Mouse (Mus musculus): ENCODE results near the gene Rbp2. TPM values are rescaled to one million over a fixed set of nuclear protein-coding genes. Genes with fewer than 3 reads are reported as not detected.

Rbp2 gene
- 0.51 TPM in 1 of 2 replicates, not detected in the other for polyA plus RNA-seq (2015; fragmentation: Nextera tagmentation; extraction: Ambion mirVana)

GRCm38 (mm10) chr9:98485815-98486214 lies at the start of gene Rbp2:
Gene Rbp2, plus strand, starts transcription at chr9:98486115.
- ATAC-seq (ENCODE audit: low FRiP score, low read depth) = no peak
- Histone ChIP-seq H3K27me3 (no peaks in the 10 kb centered on the region), H3K9ac (no peak within 1 kb of the TSS), H3K4me3 (no peak within 1 kb of the TSS), H3K4me2 (replicated peaks) (no peak within 1 kb of the TSS), H3K9me3 (no peaks in the 10 kb centered on the region), H3K27ac (no peak within 1 kb of the TSS), H3K4me1 (no peaks in the 10 kb centered on the region), H3K36me3 (no peaks in the 10 kb centered on the region)
- WGBS = 87% methylated on average over 3 of the region's 3 CpGs

GRCm38 (mm10) chr9:98437819-98438218 lies 48.1 kb upstream of the Rbp2 start:
- no peak for ATAC-seq (ENCODE audit: low FRiP score, low read depth)
- WGBS = 87% methylated on average over 4 of the region's 4 CpGs
- H3K27ac ChIP-seq = no peak overlapping the region
- 0 out of 2 replicates have a peak, but pooled peaks cover 4% of the 10 kb centered on the region for H3K4me1 ChIP-seq
- H3K27me3 ChIP-seq = no peaks in the 10 kb centered on the region
- no peaks in the 10 kb centered on the region for H3K9me3 ChIP-seq
- no peak overlapping the region for H3K4me3 ChIP-seq
- no peak overlapping the region for H3K9ac ChIP-seq
- no peak overlapping the region for H3K4me2 ChIP-seq (replicated peaks)
- H3K36me3 ChIP-seq = peaks cover 17% of the 10 kb centered on the region

GRCm38 (mm10) chr9:98439091-98439490 lies 46.8 kb upstream of the Rbp2 start:
- ATAC-seq (ENCODE audit: low FRiP score, low read depth) = no peak

GRCm38 (mm10) chr9:98442638-98443037 lies 43.3 kb upstream of the Rbp2 start:
- Histone ChIP-seq H3K27ac (no peak overlapping the region), H3K9me3 (no peaks in the 10 kb centered on the region), H3K36me3 (peaks cover 34% of the 10 kb centered on the region), H3K4me2 (replicated peaks) (no peak overlapping the region), H3K4me3 (no peak overlapping the region), H3K9ac (no peak overlapping the region), H3K4me1 (no peaks in the 10 kb centered on the region), H3K27me3 (no peaks in the 10 kb centered on the region)
- no peak for ATAC-seq (ENCODE audit: low FRiP score, low read depth)
- 55% methylated on average over 5 of the region's 5 CpGs for WGBS

More at GRCm38 (mm10) chr9:98439091-98439490, 46.8 kb upstream of the Rbp2 start:
- WGBS = 77% methylated on average over 3 of the region's 3 CpGs
- Histone ChIP-seq H3K27me3 (no peaks in the 10 kb centered on the region), H3K4me1 (no peaks in the 10 kb centered on the region), H3K9ac (no peak overlapping the region), H3K4me2 (replicated peaks) (no peak overlapping the region), H3K36me3 (peaks cover 17% of the 10 kb centered on the region), H3K27ac (no peak overlapping the region), H3K4me3 (no peak overlapping the region), H3K9me3 (no peaks in the 10 kb centered on the region)

- WGBS = 81% methylated on average over 9 of the region's 9 CpGs
- peaks cover 30% of the 10 kb centered on the region for H3K36me3 ChIP-seq
- H3K9me3 ChIP-seq = no peaks in the 10 kb centered on the region
- no peak overlapping the region for H3K4me2 ChIP-seq (replicated peaks)
- no peak for ATAC-seq (ENCODE audit: low FRiP score, low read depth)
- no peaks in the 10 kb centered on the region for H3K27me3 ChIP-seq
- H3K4me1 ChIP-seq = no peaks in the 10 kb centered on the region
- H3K27ac ChIP-seq = no peak overlapping the region
- no peak overlapping the region for H3K4me3 ChIP-seq
- H3K9ac ChIP-seq = no peak overlapping the region
Measured at GRCm38 (mm10) chr9:98445359-98446149, 40.4 kb upstream of the Rbp2 start.

GRCm38 (mm10) chr9:98450976-98451375 lies 34.9 kb upstream of the Rbp2 start:
- Histone ChIP-seq H3K36me3 (peaks cover 9% of the 10 kb centered on the region; the same call in 1 of the 2 replicates), H3K9me3 (no peaks in the 10 kb centered on the region), H3K27me3 (no peaks in the 10 kb centered on the region), H3K4me2 (replicated peaks) (no peak overlapping the region), H3K27ac (no peak overlapping the region), H3K4me1 (no peaks in the 10 kb centered on the region), H3K4me3 (no peak overlapping the region), H3K9ac (no peak overlapping the region)
- 64% methylated on average over 1 of the region's 1 CpGs for WGBS
- ATAC-seq (ENCODE audit: low FRiP score, low read depth) = no peak

GRCm38 (mm10) chr9:98466709-98467108 lies 19.2 kb upstream of the Rbp2 start:
- 64% methylated on average over 2 of the region's 2 CpGs for WGBS
- no peak for ATAC-seq (ENCODE audit: low FRiP score, low read depth)
- Histone ChIP-seq H3K27me3 (no peaks in the 10 kb centered on the region), H3K9me3 (no peaks in the 10 kb centered on the region), H3K4me2 (replicated peaks) (no peak overlapping the region), H3K4me1 (no peaks in the 10 kb centered on the region), H3K9ac (no peak overlapping the region), H3K36me3 (no peaks in the 10 kb centered on the region), H3K4me3 (no peak overlapping the region), H3K27ac (no peak overlapping the region)

GRCm38 (mm10) chr9:98480172-98480749 lies 5.7 kb upstream of the Rbp2 start:
- Histone ChIP-seq H3K36me3 (no peaks in the 10 kb centered on the region), H3K27me3 (no peaks in the 10 kb centered on the region), H3K9ac (no peak overlapping the region), H3K4me1 (no peaks in the 10 kb centered on the region), H3K4me3 (no peak overlapping the region), H3K9me3 (no peaks in the 10 kb centered on the region), H3K27ac (no peak overlapping the region), H3K4me2 (replicated peaks) (no peak overlapping the region)
- no peak for ATAC-seq (ENCODE audit: low FRiP score, low read depth)
- WGBS = 74% methylated on average over 2 of the region's 2 CpGs

GRCm38 (mm10) chr9:98482256-98482655 lies 3.7 kb upstream of the Rbp2 start:
- no peaks in the 10 kb centered on the region for H3K4me1 ChIP-seq
- H3K27ac ChIP-seq = no peak overlapping the region
- H3K36me3 ChIP-seq = no peaks in the 10 kb centered on the region
- no peaks in the 10 kb centered on the region for H3K9me3 ChIP-seq
- no peak for ATAC-seq (ENCODE audit: low FRiP score, low read depth)
- H3K27me3 ChIP-seq = no peaks in the 10 kb centered on the region
- no peak overlapping the region for H3K9ac ChIP-seq
- H3K4me3 ChIP-seq = no peak overlapping the region
- 66% methylated on average over 4 of the region's 4 CpGs for WGBS
- no peak overlapping the region for H3K4me2 ChIP-seq (replicated peaks)

- no peaks in the 10 kb centered on the region for H3K9me3 ChIP-seq
- WGBS = 79% methylated on average over 7 of the region's 7 CpGs
- no peaks in the 10 kb centered on the region for H3K36me3 ChIP-seq
- H3K27me3 ChIP-seq = no peaks in the 10 kb centered on the region
- H3K27ac ChIP-seq = no peak overlapping the region
- no peak overlapping the region for H3K9ac ChIP-seq
- H3K4me2 ChIP-seq (replicated peaks) = no peak overlapping the region
- no peaks in the 10 kb centered on the region for H3K4me1 ChIP-seq
- H3K4me3 ChIP-seq = no peak overlapping the region
- ATAC-seq (ENCODE audit: low FRiP score, low read depth) = no peak
Measured at GRCm38 (mm10) chr9:98485020-98485419, 895 bp upstream of the Rbp2 start.

GRCm38 (mm10) chr9:98487273-98487672 lies 1.4 kb downstream of the Rbp2 start:
- H3K9ac ChIP-seq = no peak overlapping the region
- H3K9me3 ChIP-seq = no peaks in the 10 kb centered on the region
- no peak for ATAC-seq (ENCODE audit: low FRiP score, low read depth)
- 51% methylated on average over 6 of the region's 6 CpGs for WGBS
- no peak overlapping the region for H3K4me3 ChIP-seq
- H3K4me2 ChIP-seq (replicated peaks) = no peak overlapping the region
- H3K4me1 ChIP-seq = no peaks in the 10 kb centered on the region
- H3K36me3 ChIP-seq = no peaks in the 10 kb centered on the region
- H3K27me3 ChIP-seq = no peaks in the 10 kb centered on the region
- no peak overlapping the region for H3K27ac ChIP-seq

GRCm38 (mm10) chr9:98489532-98489931 lies 3.6 kb downstream of the Rbp2 start:
- no peak overlapping the region for H3K9ac ChIP-seq
- H3K27ac ChIP-seq = no peak overlapping the region
- H3K4me1 ChIP-seq = no peaks in the 10 kb centered on the region
- H3K4me3 ChIP-seq = no peak overlapping the region
- ATAC-seq (ENCODE audit: low FRiP score, low read depth) = no peak
- no peaks in the 10 kb centered on the region for H3K9me3 ChIP-seq
- WGBS = 81% methylated on average over 4 of the region's 4 CpGs
- no peaks in the 10 kb centered on the region for H3K27me3 ChIP-seq
- H3K4me2 ChIP-seq (replicated peaks) = no peak overlapping the region
- H3K36me3 ChIP-seq = no peaks in the 10 kb centered on the region

Data from limb, embryonic 13.5 days (tissue).